Mouse (Mus musculus) ES-CJ7 (cell line): Measurements from ENCODE around the gene E2f2.
A peak's percentile ranks its signal among the peaks of the same experiment; 100 is the strongest.

Experiments
- DNase-seq: peaks from one replicate; pipeline ENCODE4 v3.0.0; 2011; ENCODE audit warnings: low read depth, low spot score

The E2f2 gene

DNA sequence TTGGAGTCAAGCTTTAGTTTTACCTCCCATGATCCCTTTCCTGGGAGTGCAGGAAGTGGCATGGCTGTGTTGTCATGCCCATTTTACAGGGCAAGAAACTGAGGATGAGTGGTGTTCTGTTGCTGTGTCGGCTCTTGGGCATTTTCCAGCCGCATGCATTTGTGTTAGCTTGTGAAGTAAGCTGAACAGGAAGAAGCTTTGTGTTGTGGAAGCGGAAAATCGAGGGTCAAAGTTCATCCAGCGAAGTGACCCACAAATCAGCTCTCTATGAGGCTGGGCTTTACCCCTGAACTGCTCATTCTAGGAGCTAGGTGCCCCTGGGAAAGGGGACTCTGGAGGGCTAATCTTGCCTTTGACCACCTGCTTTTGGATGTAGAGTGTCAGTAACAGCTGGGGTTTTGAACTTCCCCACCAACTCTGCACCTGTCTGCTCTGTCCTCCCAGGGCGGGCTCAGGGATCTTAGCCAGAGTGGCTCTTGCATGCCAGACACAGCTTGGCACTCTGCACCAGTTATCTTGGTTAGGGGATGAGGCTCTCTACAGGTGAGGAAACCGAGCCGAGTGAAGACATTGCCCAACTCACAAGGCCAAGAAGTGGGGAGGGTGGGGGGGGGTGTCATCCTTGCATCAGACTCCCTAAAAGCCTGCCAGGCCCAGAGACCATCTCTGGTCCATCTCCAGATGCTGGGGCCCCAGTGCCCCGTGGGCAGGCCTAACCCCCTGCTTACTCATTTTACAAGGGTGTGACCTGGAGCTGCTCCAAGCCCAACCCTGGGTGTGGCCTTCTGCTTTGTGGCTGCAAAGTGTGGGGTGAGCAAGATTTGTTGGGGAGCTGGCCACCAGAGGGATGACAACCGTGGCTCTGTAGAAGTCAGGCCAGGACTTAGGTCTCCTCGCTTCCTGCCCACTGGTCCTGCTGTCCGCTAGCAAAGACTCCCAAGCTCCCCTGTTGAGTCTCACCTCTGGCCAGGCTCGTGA, 2.3 kb downstream of the E2f2 start:
- no peak for DNase-seq

DNA sequence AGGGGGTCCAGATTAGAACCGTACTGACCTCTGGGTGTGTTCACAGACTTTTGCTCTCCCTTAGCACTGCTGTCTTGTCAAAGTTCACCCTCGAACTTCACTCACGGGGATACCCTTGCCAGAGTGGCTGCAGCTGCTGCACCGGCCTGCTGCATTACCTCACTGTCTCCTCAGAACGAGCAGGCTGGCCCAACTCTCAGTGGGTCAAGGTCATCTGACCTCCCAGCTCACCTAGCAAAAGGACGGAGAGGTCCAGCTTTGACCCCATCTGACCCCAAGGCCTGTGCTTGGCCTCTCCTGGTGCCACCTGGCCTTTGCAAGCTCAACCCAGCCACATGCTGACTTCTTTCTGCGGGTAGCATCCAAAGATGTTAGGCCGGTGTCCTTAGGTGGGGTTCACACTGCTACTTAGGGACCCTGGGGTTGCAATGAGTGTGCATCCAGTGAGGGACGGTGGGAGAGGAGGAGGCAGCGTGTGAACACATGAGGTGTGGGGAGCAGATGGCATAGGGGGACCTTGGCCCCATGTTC, 3.9 kb downstream of the E2f2 start:
- no peak for DNase-seq

DNA sequence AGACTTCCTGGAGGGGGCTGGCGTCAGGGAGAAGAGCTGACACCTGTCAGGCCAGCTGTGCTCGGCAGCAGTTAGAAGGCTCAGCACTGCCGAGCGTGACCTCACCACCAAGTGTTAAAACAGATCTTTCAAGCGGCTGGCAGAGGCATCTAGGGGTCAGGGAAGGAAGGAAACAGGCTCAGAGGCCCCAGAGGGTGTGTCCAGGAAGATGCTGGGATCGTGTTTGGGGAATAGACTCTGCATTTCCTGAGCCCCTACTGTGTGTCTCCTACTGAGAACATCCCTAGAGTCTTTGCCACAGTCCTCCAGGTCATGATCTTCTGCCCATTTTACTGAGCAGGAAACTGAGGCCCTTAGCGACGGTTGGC, 5.0 kb downstream of the E2f2 start:
- peak; percentile 80 for DNase-seq

DNA sequence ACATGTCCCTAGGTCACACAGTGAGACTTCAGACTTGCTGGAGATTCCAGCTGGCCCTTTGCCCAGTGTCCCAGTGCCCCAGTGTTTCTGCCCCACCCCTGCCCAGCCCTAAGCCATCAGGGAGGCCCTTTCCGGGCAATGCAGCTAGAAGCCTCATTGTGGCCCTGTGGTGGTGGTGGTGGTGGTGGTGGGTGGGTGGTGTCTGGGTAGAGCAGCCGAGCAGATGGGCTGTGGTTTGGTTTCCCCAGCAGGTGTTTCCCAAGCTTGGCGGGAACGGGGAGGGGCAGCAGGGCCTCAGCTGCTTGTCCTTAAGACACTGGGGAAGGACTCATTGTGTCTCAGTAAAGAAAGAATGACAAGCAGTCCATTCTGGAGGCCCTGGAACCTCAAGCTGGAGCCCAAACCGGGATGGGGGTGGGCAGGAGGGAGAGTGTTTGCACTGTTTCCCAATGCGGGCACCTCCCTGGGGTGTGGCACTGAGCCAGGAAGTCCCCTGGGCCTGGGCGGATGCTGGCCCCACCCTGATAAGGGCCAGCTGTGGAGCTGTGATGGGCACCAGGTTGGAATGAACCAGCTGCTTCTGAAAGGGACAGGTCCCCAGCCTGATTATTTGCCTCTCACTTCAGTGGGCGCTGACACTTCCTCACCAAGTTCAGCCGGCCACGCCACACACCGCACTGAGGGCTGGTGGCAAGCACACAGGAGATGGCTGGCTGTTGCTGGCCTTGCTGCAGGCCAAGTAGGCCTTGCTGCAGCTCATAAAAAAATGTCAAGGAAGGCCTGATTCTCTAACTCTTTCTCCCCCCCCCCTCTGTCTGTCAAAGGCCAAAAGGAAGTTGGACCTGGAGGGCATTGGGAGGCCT, 5.6 kb downstream of the E2f2 start:
- peak; percentile 59 for DNase-seq

DNA sequence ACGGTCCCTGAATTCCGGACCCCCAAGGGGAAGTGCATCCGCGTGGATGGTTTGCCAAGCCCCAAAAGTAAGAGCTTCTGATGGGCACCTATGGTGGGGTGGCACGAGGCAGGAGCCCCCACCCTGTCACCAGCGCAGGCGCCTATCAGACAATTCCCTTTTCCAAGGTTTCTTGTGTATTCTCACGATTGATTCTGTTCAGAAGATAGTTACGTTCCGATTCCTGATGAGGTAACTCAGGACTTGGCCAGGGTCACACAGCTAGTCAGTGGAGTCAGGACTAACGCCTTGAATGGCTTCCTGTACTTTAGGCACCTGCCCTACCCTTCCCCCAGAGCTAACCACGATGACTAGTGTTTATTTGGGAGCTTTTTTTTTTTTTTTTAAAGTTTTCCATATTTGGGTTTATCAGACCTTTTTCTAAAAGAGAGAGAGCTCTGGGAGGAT, 6.3 kb downstream of the E2f2 start:
- no peak for DNase-seq

DNA sequence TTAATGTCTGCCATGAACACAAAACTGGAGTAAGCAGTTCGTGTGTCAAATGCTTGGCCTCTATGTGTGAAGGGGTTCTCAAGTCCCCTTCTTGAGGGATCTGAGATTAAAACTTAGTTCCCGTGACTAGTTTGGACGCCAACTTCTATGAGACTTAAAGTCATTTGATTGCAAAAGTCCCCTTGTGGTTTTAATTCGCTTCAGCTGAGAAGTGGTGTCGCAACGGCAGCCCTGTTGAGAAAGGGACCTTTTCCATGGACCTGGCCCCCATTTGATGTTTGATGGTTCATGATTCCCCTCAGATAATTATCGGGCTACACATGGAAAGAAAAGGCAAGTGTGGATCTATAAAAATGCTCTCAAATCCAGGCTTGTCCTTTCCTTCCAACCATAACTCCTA, 7.3 kb downstream of the E2f2 start:
- no peak for DNase-seq

DNA sequence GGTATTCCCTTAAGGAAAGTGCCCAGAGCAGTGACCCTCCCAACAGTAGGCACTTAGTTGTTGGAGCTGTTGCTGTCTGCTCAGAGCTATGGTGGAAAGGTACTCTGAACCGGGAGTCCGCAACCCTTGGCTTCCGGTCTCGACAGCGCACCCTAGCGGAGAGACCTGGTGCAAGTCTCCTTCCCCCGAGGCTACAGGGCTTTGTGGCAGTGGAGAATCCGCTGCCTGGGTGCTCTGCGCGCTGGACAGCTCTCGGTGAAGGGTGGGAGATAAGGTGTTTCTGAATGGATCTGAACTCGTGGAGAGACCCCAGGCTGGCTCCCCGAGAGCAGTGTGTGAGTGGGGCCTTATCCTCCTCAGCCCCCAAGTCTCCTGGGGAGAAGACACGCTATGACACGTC, 7.8 kb downstream of the E2f2 start:
- DNase-seq = peak; percentile 91

DNA sequence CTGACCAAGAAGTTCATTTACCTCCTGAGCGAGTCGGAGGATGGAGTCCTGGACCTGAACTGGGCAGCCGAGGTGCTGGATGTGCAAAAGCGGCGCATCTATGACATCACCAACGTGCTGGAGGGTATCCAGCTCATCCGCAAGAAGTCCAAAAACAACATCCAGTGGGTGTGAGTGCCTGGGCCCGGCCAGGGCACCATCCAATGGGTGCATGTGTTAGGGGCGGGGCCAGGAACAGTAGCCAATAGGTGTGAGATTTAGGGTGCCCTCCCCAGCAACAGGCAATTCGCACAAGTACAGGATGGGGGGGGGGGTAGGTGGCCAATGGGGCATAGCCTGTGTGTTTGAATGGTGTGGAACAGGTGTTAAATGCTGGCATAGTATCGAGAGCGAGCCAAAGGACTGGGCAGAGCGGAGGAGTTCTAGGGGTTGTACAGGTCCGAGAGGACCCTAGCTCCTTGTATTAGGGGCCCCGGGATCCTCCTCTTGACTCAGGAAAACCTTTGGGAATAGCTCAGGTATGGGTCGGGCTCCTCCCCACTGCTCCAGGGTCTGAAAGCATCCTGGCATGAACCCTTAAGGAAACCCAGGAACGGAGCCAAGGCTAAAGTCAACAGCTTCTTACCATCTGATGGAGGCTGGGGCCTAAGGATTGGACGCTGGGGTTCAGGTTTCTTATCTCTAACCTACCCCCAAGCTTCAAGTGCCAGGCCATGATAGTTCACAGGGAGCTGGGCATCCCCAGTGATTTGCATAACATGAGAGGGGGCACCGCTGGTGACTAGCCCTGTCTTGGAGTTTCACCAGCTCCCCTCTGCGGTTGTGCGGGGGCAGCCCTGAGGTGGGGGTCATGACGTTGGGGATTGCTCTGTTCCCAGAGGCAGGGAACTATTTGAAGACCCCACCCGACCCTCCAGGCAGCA, 8.5 kb downstream of the E2f2 start:
- peak; percentile 97 for DNase-seq

DNA sequence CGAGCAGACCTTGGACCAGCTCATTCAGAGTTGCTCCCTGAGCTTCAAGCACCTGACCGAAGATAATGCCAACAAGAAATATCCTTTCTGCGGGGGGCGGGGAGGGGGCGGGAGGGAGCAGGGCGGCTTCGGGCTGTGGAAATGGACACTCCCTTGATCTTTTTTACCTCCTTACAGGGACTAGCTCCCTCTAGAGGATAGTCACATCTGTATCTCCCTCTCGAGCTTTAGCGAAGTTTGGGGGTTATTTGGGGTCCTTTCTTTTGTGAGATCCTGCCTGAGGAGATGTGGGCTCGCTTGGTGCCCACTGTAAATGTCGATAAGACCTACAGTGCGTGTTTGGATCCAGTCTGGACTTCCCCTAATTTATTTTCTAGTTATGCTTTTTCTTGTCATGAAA, 9.2 kb downstream of the E2f2 start:
- peak; percentile 55 for DNase-seq

DNA sequence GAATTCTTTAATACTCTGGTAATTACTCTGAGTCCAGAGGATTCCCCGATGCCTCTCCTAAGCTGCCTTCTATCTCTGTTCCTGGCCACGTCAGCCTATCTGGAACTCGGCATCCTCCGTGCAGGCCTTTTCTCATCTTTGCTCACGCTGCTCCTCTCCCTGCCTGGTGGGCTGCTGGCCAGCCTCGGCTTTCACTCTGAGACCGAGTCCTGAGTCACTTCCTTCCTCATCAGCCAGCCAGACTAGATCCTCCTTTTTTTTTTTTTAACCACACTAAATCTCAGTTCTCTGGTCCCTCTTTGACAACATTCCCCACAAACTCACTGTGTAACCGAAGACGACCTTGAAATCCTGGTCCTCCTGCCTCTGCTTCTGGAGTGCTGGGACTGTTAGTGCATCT, 13.2 kb downstream of the E2f2 start:
- DNase-seq = no peak

DNA sequence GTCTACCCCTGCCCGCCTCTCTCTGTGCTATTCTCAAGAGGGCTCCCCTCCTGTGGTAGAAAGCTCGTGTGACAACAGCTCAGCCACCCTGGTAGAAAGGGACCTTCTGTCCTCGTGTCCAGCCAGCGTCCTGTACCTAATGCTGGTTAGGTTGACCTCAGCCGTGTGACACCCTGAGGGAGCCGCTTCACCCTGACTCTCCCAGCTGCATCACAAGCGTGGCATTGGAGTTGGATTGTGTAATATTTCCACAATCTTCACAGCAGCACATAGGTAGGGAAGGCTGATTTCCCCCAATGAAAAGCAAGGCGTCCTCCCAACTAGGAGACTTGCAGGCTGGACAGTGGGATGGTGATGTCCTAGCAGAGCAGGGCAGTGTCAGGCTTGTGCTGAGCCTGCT, 14.1 kb downstream of the E2f2 start:
- no peak for DNase-seq

DNA sequence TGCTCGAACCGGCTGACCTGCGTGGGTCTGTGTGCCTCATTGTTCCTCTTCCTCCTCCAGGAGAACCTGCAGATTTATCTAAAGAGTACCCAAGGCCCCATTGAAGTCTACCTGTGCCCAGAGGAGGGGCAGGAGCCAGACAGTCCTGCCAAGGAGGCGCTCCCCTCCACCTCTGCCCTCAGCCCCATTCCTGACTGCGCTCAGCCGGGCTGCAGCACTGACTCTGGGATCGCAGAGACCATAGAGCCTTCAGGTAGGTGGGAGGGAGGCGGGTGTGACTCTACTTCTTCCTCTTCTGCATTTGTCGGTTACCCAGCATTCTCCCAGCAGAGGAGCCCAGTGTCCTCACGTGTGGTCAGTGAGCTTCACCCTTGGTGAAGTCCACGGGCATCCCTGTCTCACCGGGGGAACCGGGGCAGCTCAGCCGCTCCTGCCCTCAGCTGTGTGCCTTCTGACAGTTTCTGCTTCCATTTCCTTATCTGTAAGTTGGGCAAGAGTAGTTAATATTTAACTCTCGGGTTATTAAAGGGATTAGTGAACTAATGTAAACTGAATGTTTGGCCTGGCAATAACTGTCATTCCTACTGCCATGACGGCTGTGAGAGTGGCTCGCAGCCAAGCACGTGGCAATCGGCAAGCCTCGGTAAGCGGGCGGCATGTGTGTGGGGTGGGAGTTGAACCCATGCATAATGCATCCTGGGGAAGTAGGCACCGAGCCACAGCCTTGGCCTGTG, 14.7 kb downstream of the E2f2 start:
- no peak for DNase-seq

DNA sequence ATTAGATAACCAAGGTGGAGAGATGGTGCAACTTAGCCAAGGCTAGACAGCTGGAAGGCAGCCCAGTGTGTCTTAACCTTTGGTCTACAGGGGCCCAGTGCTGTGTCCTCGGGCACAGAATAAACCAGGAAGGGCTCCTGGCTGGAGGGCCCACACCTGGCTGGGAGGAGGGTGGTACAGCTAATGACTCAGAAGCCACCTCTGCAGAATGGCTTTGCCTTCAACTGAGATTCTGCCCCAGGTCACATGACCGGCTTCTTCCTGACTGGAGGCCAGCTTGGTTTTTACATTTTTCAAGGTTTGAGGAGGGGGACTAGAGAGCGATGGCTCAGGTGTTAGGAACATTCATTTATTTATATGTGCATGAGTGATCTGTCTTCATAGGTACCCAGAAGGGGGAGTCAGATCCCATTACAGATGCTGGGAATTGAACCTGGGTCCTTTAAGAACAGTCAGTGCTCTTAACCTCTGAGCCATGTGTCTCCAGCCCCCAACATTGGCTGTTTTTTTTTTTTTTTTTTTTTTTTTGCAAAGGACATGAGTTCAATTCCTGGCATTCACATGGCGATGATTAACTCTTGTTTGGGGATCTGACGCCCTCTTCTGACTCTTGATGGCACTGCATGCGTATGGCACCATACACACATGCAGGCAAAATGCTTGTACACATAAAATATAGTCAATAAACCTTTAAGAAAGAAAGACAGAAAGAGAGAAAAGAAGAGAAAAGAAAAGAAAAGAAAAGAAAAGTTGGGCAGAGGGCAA, 17.0 kb downstream of the E2f2 start:
- peak; percentile 46 for DNase-seq

DNA sequence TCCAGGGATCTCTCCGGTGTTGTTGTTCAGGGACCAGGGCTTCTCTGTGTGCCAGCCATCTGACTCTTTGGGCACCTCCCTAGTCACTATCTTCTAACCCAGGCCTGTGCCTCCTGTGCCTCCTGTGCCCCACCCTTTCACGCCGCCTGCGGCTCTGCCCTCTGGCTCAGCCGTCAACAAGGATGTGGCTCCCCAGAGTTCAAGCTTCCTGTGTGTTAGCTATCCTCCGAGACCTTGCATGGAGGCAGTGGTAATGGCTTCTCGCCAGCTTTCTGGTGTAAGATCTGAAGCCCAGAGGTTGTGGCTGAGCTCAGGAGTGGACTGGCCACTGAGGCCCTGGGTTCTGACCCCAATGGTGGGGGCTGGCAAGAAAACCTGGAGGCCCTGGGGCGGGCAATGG, 17.7 kb downstream of the E2f2 start:
- no peak for DNase-seq

DNA sequence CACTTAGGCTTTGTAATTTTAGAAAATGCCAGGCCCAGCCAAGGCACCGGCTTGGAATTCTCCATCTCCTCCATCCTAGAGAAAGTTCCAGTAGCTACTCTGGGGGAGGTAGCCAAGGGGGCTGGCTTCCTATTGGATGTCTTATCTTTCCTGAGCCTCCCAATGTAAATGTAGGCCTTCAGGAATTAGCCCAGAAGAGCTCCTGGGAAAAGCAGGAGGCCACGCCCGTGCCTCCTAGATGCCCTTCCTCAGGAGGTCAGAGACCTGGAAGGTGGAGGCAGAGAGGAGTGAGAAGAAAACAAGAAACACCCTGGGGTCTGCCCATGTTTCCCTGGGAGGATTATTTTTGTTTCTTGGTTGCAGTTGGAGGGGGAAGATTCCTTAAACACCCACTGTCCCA, 21.4 kb downstream of the E2f2 start:
- DNase-seq = peak; percentile 86

DNA sequence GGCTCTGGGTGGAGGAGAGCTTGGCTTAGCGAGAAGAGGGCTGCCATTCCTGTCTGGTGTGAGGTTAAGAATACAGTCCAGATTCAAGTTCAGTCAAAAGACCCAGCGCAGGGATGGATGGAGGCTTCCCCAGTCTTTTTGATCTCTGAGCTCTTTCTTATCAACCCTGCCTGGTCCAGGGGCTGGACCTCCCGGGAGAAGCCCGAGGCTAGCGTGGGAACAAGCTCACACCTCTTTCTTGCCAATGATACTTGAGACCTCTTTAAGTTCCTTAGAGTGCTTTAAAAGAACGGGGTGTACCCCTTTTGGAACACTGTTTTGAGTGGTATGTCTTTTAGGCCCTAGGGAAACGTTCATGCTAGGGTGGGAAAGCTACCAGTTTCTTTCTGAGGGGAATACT, 22.8 kb downstream of the E2f2 start:
- DNase-seq = no peak

DNA sequence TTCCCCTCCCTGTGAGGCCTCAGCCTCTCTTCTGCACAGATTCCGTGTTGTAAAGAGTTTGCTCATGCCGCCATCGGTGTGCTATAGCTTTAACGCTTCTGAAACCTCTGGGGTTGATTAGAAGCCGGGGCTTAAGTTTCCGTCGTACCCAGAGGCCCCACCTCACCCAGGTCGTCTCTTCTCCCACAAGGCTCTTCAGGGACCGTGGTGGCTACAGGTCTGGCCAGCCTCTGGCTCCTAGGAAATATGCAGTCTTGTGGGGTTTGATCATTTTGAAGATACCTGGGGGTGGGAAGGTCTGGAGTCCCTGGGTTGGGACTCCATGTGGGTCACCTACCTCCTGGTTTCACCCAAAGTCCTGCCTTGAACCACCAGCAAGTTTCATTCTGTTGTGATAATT, 23.4 kb downstream of the E2f2 start:
- no peak for DNase-seq

DNA sequence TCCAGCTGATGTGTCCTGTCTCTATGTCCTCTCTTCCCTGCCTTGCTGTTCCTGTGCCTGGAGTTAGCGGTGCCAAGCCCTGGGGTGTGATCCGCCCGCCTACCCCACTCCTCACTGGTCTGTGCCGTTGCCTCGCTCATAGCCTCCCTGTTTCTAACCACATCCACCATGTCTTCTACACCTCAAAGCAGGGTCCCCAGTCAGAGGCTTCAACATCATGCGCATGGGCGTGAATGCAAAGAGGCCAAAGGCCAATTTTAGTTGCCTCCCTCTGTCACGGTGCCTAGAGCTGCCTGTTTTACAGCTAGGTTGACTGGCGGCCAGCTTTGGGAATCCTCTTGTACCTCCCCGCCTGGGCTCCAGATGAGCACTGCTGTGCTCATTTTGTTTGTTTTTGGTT, 24.0 kb downstream of the E2f2 start:
- no peak for DNase-seq

DNA sequence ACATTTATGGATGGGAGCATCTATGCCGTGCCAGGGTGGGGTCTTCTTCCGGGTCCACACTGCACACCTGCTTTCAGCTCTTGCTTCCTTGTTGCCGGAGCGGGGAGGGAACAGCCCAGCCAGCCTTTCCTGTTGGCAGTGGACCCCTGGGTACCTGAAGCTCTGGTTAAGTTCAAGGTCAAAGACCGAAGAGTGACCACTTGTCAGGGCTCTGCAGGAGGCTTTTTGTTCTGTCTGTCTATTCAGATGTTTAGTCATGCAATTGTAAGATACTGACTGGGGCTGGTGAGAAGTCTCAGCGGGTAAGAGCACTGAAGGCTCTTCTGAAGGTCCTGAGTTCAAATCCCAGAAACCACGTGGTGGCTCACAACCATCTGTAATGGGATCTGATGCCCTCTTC, 26.7 kb downstream of the E2f2 start:
- DNase-seq = peak; percentile 89
